Mouse (Mus musculus) NIH3T3 (cell line): ENCODE data around the gene Cald1.

Experiments
- DNase-seq: peaks from one replicate; pipeline ENCODE4 v3.0.0-alpha.2; 2012; ENCODE audit warnings: low read depth

Cald1 gene

DNA sequence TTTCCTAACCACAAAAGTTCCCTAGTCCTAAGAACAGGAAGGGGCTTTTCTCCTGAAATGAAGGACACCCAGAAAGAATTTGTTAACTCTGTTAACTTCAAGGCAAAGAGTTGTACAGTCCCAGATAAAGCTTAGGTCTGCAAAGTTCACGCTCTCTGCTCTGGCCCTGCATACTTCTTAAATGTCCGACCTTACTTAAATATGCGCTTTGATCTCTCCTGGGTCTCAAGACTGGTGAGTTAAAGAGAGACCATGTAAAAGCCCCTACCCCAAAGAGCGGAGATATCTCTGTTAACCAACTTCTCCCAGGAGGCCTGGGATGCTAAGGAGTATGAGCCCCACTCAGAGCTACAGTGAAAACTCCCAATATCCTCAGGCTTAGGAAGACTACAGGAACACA, 119.4 kb downstream of the Cald1 start:
- no peak for DNase-seq

DNA sequence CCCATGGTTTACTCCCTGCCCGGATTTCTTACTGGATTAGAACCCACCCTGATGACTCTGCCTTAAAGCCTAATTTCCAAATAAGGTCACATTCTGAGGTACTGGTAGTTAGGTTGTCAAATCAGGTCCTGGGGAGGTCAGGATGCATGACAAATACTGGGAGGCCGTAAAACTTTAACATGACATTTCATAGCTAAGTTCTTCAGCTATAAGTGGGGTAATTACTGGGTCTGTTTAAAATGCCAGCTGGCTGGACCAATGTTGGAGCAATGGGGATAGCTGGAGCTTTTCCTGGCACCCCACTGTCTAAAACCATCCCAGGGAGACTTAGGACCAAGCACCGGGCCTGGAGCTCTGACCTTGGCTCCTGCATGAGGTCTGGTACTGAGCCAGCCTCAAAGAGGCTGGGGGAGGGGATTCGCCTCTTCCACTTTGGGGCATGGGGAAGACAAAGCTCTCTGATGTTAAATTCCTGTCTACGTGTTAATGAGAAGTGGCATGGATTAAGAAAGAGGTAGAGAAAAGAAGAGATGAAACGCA, 120.9 kb downstream of the Cald1 start:
- peak; percentile 29 for DNase-seq

DNA sequence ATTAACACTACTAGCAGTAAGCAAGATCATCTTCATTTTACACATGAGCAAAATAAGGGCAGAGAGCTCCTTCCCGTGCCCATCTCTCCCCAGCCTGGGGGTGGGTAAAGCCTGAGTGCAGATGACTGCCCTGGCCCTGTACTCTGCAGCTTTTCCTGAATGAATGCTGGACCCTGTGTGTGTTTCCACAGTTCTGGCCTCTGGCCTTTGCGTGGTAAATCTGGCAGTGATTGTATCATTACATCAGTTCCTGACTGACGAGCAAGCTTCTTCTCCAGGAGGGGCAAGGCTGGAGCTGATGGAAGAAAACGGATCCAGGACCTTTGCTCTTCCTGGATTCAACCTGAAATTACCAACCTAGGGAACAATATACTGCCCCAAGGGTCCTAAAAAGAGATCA, 122.1 kb downstream of the Cald1 start:
- DNase-seq = peak; percentile 77

DNA sequence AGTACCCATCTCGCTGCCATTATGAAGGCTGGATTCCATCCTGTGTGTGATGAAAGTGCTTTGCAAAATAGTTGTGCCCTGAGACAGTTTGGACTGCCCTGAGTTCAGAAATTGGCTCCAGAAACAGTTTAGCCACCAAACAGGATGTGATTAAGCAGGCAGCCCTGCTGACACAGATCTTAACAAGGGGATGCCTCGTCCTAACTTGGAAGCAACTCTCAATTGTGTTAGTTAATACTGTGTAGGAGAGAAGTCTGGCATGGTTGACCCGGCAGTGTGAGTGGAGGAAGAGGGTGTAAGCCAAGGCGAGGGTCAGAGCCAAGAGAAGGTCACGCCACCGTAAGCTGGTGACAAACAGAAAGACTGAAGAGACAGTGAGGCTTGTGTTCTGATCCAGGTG, 123.4 kb downstream of the Cald1 start:
- no peak for DNase-seq

DNA sequence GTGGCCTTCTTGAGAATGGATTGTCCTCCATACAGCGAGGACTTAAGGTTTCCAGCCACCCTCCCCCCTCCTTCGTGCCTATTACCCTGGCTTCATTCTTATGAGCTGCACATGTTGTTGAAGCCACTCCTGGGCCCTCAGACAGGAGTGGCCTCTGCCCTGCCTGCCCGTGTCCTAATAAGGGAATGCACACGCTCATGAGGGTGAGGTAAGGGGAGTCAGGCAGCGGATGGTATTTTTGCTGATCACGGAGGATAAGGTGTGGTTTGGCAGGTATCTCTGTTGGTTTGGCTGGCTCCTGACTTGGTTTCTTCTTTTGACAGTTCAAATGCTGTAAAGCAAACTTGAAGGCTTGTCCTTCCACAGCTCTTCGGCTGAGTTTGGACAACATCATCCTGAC, 124.4 kb downstream of the Cald1 start:
- DNase-seq = no peak

DNA sequence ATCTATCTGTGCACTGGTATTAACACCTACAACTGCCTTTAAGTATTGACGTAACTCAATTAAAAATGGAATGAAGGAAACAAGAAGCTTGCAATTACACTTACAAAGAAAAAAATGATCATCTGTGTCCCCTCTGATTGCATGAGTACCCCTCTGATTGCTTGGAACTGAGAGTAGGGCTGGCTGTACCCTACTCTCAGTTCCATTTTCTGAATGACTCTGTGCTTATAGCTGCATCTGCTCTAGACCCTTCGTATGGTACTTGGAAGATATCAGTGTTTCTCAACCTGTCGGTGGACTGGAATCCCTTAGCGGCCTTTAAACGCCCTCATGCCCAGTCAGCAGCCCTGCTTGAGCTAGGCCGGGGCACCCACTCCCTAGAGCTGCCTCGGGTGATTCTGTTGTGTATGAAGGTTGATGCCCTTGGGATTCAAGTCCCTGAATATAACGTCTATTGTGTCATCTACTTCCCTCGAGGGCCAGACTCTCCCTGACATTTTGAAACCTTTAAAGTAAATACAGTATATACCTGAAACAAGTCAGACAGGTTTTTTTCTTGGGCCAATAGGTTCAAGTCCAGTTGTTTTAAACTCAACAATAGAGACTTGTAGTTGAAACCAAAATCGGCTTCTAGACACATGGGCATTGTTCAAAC, 125.1 kb downstream of the Cald1 start:
- DNase-seq = no peak

DNA sequence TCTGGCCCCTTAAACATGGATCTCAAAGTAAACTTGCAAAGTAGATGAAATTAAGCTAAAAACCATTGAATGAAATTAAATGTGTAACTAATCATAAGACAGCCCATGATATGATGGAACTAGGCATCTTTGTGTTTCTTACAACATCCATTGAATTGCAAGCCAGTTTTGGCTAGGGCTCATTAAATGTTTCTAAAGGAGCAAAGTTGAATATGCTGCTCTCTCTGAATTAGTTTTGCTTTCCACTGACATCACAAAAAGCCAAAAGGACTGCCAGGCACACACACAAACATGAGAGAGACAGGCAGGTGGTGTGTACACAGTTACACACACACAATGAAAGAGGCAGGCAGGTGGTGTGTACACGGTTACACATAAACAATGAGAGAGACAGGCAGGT, 127.4 kb downstream of the Cald1 start:
- DNase-seq = no peak

DNA sequence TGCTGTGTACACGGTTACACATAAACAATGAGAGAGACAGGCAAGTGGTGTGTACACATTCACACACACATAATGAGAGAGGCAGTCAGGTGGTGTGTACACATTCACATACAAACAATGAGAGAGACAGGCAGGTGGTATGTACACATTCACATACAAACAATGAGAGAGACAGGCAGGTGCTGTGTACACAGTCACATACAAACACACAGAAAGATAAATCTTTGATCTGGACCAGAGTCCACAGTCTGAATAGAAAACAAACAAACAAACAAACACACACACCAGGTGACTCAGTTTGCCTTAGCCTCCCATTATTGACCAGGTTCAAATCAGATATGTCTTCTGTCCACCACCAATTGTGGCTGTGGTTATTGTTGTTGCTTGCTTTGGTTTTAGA, 127.8 kb downstream of the Cald1 start:
- no peak for DNase-seq

DNA sequence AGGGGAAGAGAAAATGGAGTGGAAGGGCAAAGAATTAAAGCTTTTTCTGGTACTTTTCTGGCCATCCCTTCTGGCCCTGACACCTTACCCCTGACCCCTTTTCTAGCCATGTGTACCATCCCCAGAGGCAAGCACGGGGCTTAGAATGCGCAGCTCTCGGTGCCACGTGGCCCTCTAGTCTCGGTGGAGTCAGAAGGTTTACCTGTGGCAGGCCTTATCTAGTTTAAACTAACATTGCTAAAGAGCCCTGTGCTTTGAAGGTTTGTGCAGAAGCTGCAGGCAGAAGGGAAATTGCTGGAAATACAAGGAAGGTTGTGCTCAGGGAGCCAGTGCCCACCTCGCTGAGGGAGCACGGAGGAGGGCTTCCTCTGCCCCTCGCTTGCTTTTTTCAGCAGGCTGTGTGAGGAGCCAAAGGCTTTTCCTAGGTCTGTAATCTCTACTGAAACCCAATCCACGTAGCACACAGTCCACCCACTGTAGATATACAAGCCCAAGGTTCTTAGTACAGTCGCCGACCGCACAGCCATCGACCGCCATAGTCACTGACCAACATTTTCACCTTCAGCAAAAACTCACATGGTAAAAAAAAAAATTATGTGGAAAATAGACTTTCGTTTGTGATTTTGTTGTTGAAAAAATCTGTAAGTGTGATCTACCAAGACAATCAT, 129.2 kb downstream of the Cald1 start:
- DNase-seq = no peak

DNA sequence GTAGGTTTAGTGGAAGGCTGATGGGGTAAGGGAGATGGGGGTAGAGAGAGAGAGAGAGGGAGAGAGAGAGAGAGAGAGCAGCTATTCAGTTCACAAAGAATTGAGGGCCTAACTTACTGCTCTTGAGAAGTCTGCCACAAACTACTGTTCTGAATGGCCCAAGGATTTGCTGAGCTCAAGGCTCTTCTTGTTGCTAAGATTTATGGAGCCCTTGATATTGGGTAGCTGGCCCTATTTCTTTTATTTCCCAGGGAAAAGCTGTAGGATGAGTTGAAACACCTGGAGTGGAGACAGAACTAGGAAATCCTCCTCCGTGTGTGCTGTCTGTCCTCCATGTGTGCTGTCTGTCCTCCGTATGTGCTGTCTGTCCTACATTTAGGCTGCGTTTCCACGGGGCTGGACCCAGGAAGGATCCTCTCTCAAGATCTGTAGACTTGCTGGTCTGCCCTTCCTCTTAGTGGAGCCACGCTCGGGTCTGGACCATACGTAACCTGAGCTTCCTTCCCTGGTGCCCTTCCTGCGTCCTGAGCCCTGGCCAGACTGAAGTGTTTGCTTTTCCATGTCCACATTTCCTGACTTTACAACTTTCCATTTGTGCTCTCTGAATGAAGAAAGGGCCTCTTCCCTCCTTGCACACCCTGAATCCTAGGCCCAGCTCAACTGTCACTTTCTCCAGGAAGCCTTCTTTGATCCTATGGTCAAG, 131.3 kb downstream of the Cald1 start:
- no peak for DNase-seq

DNA sequence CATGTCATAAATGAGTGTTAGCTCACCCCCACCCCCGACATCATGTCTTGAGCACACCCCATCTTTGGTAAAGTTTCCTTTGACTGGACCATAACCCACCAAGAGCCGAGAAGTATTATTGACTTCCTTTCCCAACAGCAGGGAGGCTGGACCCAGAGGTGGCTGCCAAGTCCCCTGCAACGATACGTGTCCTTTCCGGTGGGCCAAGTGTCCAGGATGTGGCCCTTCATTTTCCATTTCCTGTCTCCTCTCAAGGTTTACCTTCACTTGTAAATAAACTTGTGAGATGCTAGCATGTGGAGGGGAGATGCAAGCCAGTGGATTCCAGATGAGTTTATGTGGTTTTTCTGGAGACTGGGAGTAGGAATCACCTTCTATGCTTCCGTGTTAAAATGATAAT, 132.7 kb downstream of the Cald1 start:
- DNase-seq = no peak

DNA sequence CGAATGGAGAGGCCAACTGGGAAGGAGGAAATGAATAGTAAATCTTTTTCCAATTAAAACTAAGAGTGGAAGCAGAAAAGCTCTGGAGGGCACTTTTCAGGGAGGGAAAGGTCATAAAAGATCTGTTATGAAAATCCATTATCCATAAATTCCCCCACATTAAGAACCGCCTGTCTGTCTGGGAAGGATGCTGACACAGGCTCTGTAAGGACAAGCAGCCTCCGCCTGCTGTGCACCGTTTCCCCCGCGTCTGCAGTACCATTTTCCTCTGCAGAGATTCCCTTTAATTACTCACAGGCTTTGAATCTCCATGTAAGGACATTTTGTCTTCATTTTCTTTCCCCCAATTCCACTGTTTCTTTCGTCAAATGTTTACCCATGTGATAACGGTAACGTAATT, 133.2 kb downstream of the Cald1 start:
- DNase-seq = no peak

DNA sequence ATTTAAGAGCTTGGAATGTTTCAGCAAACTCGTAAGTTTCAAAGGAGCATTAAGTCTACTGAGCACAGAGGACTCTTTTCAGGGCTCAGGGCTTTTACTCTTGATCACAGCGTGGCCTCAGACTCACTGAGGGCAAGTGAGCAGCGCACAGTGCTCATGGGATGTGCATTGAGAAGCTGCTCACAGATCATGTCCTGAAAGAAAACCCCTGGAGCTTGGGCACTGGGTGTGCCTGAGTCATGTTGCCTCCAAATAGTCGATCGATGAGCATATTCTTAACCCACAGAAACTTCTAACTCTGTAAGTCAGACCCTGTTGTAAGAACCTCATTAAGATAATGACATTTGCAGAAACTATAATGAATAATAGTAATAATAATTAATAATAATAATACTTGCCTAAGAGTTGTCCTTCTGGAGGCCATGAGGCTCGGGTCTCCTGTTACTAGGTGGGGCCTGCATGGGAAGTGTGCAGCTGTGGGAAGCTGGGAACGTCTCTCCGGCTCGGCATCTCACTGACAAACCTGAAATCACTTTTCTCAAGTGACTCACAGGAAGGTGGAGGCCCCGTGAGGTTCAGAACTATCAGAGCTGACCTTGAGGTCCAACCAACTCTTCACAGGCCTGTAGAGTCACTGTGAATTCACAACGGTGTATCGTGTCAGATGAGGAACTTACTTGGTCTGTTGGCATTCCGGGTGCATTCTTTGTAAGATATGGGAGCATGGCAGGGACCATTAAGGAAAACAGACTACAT, 136.8 kb downstream of the Cald1 start:
- DNase-seq = peak; percentile 63

DNA sequence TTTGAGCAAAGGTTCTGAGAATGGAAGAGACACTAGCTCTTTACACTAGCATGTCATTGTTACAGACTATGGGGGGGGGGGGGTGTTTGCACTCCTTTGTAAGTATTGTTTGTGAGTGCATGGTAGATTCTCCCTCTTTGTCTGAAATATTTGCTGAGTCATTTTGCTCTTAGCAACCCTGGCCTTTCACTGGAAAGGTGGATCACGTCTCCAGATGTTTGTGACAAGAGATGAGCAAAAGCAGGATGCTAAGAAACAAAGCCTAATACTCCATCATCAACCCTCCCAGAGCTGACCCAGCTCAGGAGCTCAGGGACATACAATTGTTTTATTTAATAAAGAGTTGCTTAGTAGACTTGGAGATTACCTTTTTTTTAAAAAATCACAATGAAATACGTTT, 138.6 kb downstream of the Cald1 start:
- DNase-seq = no peak

DNA sequence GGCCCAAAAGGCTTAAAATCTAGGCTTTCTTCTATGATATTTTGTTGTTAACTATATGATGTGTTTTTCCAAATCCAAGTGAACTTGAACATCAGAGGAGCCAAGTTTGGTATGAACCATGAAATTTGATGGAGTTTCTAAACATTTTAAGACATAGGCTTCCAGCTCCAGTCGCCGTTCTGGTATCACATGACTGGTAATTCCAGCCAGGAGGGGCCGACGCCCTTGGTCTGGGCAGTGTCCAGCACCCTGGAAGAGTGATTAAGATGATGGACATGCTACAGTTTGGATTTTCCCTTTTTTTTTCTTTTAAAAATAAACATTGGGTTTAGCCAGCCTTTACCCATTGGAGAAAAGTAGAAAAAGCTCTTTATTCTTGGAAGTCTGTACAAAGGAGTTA, 145.6 kb downstream of the Cald1 start:
- peak; percentile 97 for DNase-seq

DNA sequence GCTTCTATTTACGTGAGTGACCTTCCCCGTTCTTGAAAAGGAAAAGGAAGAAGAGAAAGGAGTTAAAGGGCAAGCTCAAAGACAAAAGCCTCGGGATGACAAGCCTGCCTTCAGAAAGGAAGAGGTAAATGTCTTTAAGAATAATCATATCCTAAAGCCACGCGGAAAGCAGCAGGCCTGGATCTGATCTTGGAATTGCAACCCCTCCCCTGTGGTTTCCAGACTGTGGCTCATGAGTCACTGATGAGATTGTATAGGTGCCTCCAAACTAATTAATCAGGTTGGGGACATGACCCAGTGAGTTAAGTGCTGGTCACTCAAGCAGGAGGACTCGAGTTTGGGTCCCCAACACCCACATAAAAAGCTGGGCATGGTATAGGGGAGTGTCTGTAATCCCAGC, 149.5 kb downstream of the Cald1 start:
- DNase-seq = peak; percentile 60

DNA sequence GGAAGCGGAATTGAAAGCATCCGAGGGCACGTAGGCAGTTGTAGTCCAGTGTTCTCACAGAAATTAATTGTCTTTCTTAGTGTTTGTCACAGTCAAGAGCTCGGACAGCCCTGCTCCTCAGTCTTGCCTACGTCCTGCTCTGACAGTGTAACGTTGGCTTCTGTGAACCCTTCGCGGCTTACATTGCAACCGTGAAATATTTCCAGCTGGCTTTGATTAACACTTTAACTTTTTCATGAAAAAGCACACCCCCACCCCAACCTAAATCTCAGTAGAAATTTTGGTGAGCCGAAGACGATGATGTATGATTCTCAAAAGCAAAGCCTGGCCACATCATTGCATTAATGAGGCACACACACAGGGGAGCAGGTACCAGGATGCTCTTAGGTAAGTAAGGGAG, 150.3 kb downstream of the Cald1 start:
- DNase-seq = peak; percentile 76

DNA sequence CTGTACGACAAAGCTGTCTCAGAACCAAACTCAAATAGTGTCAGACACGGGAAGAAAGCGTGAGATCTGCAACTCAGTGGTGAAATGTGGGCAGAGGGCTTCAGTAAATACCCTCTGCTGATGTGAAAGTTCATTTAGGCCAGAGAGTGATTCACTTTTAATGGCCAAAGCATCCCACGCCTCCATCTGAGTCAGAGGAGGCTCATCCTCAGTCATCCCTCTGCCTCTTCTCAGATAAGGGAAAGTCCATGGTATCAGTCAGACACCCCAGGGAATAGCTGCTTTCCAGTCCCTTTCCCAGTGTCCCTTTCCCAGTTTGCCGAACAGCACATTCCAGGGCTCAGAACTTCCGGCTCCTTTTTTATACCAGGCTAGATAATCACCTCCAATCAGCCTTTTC, 151.2 kb downstream of the Cald1 start:
- peak; percentile 58 for DNase-seq

DNA sequence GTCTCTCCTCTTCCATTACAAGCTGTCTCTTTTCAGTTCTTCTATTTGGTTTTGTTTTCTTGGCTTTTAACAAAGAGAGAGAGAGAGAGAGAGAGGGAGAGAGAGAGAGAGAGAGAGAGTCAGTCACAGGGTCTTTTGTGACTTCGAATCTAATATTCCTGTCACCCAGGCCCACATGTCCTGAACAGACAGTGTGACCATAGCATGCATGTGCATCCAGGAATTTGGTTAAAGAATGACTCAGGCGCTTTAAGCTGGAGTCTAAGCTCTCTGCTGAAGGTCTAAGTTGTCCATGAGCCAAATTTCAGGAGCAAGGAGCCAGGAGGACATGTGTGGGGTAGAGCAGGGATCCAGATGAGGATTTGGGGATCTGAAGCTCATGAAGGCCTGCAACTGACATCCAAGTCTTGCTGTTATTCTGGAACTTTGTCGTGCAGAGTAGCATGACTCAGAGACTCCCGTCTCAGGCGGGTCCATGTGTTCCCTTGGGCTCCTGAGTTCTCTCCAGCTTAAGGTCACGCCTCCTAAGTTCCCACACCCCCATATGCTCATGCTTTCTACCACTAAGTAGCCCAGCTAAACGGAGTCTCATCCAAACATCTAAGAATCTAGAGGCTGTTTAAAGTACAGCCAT, 152.3 kb downstream of the Cald1 start:
- DNase-seq = peak; percentile 78

DNA sequence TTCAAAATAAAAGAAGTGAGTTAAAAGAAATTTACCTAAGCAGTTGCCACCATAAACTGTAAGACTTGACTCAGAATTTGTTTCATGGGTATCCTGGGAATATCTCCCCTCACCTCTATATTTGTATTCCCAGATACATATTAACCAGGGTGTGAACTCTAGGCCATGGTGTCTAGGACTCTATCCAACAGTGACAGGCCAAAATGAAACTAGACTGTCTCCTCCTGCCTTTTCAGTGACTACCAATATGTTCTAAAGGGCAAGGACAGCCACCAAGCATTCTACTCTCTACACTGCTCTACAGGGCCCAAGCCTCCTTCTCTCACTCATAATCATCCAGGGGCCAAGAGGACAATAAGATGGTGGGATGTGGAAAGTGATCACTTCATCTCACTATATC, 153.3 kb downstream of the Cald1 start:
- no peak for DNase-seq

DNA sequence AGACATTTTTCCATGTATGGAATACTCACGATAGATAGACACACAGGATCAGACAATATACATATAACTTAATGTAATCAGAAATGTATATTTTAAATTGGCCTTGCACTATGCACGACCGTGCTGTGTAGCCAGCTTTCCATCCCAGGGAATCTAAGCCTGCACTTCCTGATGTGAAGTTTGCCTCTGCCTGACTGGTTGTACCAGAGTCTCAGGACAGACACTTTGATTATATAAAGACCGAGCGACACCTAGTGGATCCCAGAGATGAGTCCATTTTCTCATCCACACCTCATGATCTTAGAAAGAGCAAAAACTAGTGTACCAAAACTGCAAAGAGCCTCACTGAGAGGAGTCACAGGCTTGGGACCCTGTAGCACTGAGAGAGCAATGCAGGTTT, 156.1 kb downstream of the Cald1 start:
- DNase-seq = peak; percentile 89

DNA sequence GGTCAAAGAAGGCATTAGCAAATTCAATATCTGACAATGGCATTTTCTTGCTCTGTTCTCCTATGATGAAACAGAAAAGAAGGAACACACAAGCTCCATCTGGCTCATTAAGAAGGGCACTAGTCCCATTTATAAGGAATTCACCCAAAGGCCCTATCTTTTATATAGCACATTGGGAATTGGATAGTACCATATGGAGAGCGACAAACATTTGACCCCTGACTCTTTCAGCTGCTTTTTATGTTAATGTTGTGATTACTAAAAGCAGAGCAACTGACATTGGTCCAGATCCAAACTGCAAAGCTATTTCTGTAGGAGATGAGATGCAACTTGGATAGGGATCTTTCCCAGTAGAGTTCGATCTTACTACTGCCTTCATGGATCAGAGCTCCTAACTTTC, 160.0 kb downstream of the Cald1 start:
- no peak for DNase-seq
